Mouse (Mus musculus) limb, embryonic 10.5 days (tissue): ENCODE measurements at regions not wholly inside any gene's neighbourhood (a gene's known extent, or its start where the extent isn't known, plus 50 kb on each side); places are given as distances from the start of the nearest gene placed in this dataset.
"Not testable (repeated sequence)": the region's sequence is repeated elsewhere in the genome, so short reads cannot be mapped to it uniquely, and the experiment has no call there.

Experiments
- DNase-seq: peaks from one replicate; pipeline ENCODE4 v3.0.0-alpha.2; 2017; ENCODE audit warnings: low spot score
- H3K27ac ChIP-seq: fragments of 300-500 bp; sonication (generic); 2 replicates; pipeline ENCODE4 v1.5.1; 2016; ENCODE audit warnings: mild to moderate bottlenecking
- H3K27me3 ChIP-seq: fragments of 300-500 bp; sonication (generic); 2 replicates; pipeline ENCODE4 v1.6.1; 2016; ENCODE audit warnings: low read depth, mild to moderate bottlenecking; ENCODE audit not compliant: poor library complexity, severe bottlenecking
- H3K36me3 ChIP-seq: fragments of 300-500 bp; sonication (generic); 2 replicates; pipeline ENCODE4 v1.6.1; 2016; ENCODE audit warnings: mild to moderate bottlenecking, moderate library complexity
- H3K4me1 ChIP-seq: fragments of 300-500 bp; sonication (generic); 2 replicates; pipeline ENCODE4 v1.6.1; 2016
- H3K4me3 ChIP-seq: fragments of 300-500 bp; sonication (generic); 2 replicates; pipeline ENCODE4 v1.5.1; 2016; ENCODE audit warnings: mild to moderate bottlenecking, moderate library complexity
- H3K9me3 ChIP-seq: fragments of 300-500 bp; sonication (generic); replicated peaks from 2 replicates; pipeline ENCODE4 v1.6.1; 2016; ENCODE audit warnings: mild to moderate bottlenecking
- WGBS: fragments of 180-500 bp; shearing (Covaris S2); methylation state at CpG from one replicate; pipeline ENCODE4 v1.1.7; 2016; 5-methylcytosine and 5-hydroxymethylcytosine counted together

DNA sequence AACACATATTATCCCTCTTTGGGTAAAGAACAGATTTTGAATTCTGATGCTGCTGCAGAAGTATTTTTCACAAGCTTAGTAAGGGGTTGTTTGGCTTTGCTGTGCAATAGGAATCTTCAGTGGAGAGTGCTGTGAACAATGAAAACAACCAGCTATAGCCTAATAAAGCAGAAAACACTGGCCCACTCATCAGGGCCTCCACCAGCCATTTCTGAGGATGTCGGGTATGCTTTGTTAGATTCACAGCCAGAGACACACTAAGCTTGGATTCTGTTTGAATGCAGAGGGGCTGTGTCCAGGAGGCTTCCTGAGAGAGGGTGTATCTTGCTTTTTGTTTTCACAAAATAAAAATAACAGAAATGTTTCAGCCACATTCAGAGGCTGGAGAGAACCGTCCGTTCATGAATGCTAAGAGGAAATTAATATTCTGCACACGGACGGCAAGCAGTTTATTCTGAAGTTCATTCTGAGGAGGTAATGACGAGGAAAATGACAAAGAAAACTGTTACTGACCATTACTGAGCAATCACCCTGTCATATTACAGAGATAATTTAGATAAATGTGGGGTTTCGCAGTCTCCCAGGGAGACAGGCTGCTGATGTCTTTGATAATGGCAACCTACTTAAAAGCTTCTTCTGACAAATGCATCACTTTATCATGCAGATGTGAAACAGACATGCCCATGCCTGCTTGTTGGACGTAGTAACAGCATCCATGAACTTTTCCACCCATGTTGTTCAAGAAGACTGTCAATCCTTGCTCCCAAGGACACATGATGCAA is 198.1 kb upstream of the Myo3a start:
- no peaks in the 10 kb centered on the region for H3K4me1 ChIP-seq
- H3K4me3 ChIP-seq, result no peak overlapping the region
- no peaks in the 10 kb centered on the region for H3K27me3 ChIP-seq
- no peak overlapping the region for H3K27ac ChIP-seq
- H3K36me3 ChIP-seq, result no peaks in the 10 kb centered on the region
- 74% methylated on average over 8 of the region's 8 CpGs for WGBS
- no peaks in the 10 kb centered on the region for H3K9me3 ChIP-seq
- DNase-seq, result no peak

DNA sequence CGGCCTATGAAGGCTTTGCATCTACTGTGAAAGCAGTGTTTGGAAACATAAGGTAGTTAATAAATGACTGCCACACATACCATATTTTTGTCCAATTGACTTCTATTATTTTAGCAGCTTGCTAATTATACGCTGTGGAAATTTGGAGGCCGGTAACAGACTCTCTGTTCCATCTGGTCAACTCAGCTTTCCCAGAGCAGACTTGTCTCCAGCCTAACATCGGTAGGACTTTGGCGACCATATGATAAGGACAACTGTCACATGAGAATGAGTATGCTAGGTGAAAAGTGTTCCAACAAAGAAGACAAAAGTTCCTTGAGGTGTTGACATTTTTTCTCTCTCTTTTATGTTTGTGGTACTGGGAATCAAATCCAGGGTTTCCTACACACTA is 197.5 kb upstream of the Myo3a start:
- Histone ChIP-seq H3K4me3 (no peak overlapping the region), H3K9me3 (no peaks in the 10 kb centered on the region), H3K4me1 (no peaks in the 10 kb centered on the region), H3K27ac (no peak overlapping the region), H3K27me3 (no peaks in the 10 kb centered on the region), H3K36me3 (no peaks in the 10 kb centered on the region)
- 90% methylated on average over 5 of the region's 5 CpGs for WGBS
- no peak for DNase-seq

DNA sequence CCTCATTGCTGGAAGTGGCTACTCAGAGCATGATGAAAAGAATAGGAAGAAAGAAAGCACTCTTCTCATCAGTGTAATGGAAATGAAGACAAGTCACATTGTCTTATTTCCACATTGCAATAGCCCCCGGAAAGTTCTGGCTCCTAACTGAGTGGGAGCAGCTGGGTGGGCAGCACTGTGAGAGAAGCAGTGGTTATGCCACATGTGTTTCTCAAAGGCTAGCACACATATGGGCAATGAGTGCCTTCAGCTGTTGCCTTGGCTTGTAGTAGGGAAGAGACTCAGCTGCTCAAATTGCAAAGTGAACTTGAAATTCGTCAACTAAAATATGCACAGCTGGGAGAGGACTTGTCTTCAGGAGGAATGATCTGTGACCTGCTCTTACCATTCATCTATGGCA is 190.5 kb upstream of the Myo3a start:
- no peak overlapping the region for H3K4me3 ChIP-seq
- H3K36me3 ChIP-seq, result no peaks in the 10 kb centered on the region
- H3K4me1 ChIP-seq, result no peaks in the 10 kb centered on the region
- H3K27ac ChIP-seq, result no peak overlapping the region
- H3K9me3 ChIP-seq, result no peaks in the 10 kb centered on the region
- WGBS, result 95% methylated on average over 2 of the region's 2 CpGs
- DNase-seq, result no peak
- no peaks in the 10 kb centered on the region for H3K27me3 ChIP-seq

DNA sequence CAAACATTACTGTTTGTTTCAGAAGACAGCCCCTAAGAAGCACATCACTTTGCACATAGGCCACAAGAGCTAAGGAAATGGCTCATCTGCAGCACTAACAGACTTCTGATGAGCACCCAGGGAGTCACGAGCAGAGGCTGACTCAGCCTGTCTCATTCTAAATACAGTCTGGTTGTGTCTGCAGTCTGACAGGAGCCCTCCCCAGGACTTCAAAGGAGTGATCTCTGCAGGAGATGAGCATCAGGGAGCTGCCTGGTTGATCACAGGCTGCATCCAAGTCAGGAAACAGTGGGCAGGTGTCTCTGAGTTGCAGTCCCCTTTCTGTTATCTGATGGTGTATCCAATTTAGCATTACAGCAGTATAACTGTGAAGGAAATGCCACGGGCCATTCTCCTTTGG is 188.5 kb upstream of the Myo3a start:
- H3K9me3 ChIP-seq, result no peaks in the 10 kb centered on the region
- H3K27ac ChIP-seq, result no peak overlapping the region
- no peak for DNase-seq
- H3K4me3 ChIP-seq, result no peak overlapping the region
- H3K36me3 ChIP-seq, result no peaks in the 10 kb centered on the region
- H3K4me1 ChIP-seq, result no peaks in the 10 kb centered on the region
- WGBS, result 26% methylated on average over 2 of the region's 2 CpGs
- H3K27me3 ChIP-seq, result no peaks in the 10 kb centered on the region

GRCm38 (mm10) chr2:22043937-22044336 is 183.4 kb upstream of the Myo3a start:
- 80% methylated on average over 6 of the region's 6 CpGs for WGBS

GRCm38 (mm10) chr2:22044949-22045348 is 182.4 kb upstream of the Myo3a start:
- Histone ChIP-seq H3K4me3 (no peak overlapping the region), H3K27me3 (no peaks in the 10 kb centered on the region), H3K27ac (no peak overlapping the region), H3K36me3 (no peaks in the 10 kb centered on the region), H3K4me1 (no peaks in the 10 kb centered on the region), H3K9me3 (no peaks in the 10 kb centered on the region)
- no peak for DNase-seq
- WGBS, result 71% methylated on average over 2 of the region's 2 CpGs

More at GRCm38 (mm10) chr2:22043937-22044336, 183.4 kb upstream of the Myo3a start:
- not testable (repeated sequence) for H3K27me3 ChIP-seq, H3K27ac ChIP-seq, H3K4me3 ChIP-seq, H3K4me1 ChIP-seq, H3K9me3 ChIP-seq, H3K36me3 ChIP-seq, DNase-seq

- H3K9me3 ChIP-seq, result no peaks in the 10 kb centered on the region
Measured at GRCm38 (mm10) chr2:22047465-22047864, 179.8 kb upstream of the Myo3a start.

GRCm38 (mm10) chr2:22066535-22066934 is 160.8 kb upstream of the Myo3a start:
- H3K9me3 ChIP-seq, result no peaks in the 10 kb centered on the region
- H3K36me3 ChIP-seq, result no peaks in the 10 kb centered on the region
- H3K4me3 ChIP-seq, result no peak overlapping the region
- WGBS, result 84% methylated on average over 5 of the region's 5 CpGs
- DNase-seq, result no peak
- H3K27ac ChIP-seq, result no peak overlapping the region
- no peaks in the 10 kb centered on the region for H3K4me1 ChIP-seq
- no peaks in the 10 kb centered on the region for H3K27me3 ChIP-seq

More at GRCm38 (mm10) chr2:22047465-22047864, 179.8 kb upstream of the Myo3a start:
- WGBS, result 95% methylated on average over 3 of the region's 3 CpGs
- H3K27ac ChIP-seq, result no peak overlapping the region
- no peaks in the 10 kb centered on the region for H3K27me3 ChIP-seq
- DNase-seq, result no peak
- no peak overlapping the region for H3K4me3 ChIP-seq
- H3K36me3 ChIP-seq, result no peaks in the 10 kb centered on the region
- H3K4me1 ChIP-seq, result no peaks in the 10 kb centered on the region

- Histone ChIP-seq H3K36me3 (no peaks in the 10 kb centered on the region), H3K27me3 (no peaks in the 10 kb centered on the region), H3K27ac (no peak overlapping the region), H3K9me3 (no peaks in the 10 kb centered on the region), H3K4me3 (no peak overlapping the region), H3K4me1 (no peaks in the 10 kb centered on the region)
- DNase-seq, result no peak
- 95% methylated on average over 2 of the region's 2 CpGs for WGBS
Measured at GRCm38 (mm10) chr2:22096848-22097247, 130.5 kb upstream of the Myo3a start.

DNA sequence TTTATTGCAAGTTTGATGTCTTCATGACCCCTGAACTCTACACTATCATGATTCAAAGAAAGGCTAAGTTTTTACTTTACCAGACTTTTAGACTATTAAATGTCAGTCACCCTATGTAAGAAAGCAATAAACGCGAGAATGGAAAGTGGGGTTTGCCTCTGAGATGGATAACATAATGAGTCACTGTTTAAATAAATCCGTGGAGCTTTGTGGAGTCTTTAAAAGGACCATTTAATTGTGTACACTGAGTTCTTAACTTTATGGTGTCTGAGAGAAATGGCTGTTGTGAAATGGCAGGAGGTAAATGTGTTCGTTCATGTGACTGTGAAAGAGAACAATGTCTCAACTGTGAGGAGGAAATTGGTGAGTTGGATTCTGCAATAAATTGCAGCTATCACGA is 122.2 kb upstream of the Myo3a start:
- no peak for DNase-seq
- Histone ChIP-seq H3K4me1 (no peaks in the 10 kb centered on the region), H3K4me3 (no peak overlapping the region), H3K36me3 (no peaks in the 10 kb centered on the region), H3K9me3 (no peaks in the 10 kb centered on the region), H3K27ac (no peak overlapping the region), H3K27me3 (no peaks in the 10 kb centered on the region)
- 37% methylated on average over 5 of the region's 5 CpGs for WGBS

DNA sequence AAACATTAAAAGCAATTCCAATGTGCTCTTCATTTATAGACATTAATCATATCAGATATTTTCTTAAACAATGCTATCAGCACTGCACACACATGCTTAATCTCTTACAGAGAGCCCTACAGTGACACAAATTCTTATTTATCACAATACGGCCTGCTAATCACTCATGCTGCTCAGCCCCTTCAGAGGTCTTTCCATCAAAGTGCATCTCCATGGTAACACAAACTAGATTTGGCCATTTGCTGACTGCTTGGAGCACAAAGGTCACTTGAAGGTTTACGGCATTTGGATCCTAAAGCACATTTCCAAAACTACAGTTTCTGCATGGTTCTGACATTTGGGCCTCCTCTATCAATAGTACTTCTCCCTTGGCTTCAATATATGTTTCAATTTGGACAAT is 77.6 kb upstream of the Myo3a start:
- Histone ChIP-seq H3K4me3 (no peak overlapping the region), H3K4me1 (no peaks in the 10 kb centered on the region), H3K27me3 (no peaks in the 10 kb centered on the region), H3K27ac (no peak overlapping the region), H3K36me3 (no peaks in the 10 kb centered on the region), H3K9me3 (no peaks in the 10 kb centered on the region)
- DNase-seq, result no peak
- WGBS, result 29% methylated on average over 2 of the region's 2 CpGs

- Histone ChIP-seq H3K27me3 (no peaks in the 10 kb centered on the region), H3K4me1 (no peaks in the 10 kb centered on the region), H3K27ac (no peak overlapping the region), H3K36me3 (no peaks in the 10 kb centered on the region), H3K9me3 (no peaks in the 10 kb centered on the region), H3K4me3 (no peak overlapping the region)
- DNase-seq, result no peak
- WGBS, result 81% methylated on average over 2 of the region's 2 CpGs
Measured at GRCm38 (mm10) chr2:22156576-22156975, 70.7 kb upstream of the Myo3a start.

- Histone ChIP-seq H3K27me3 (no peaks in the 10 kb centered on the region), H3K27ac (no peak overlapping the region), H3K36me3 (no peaks in the 10 kb centered on the region), H3K9me3 (no peaks in the 10 kb centered on the region), H3K4me1 (no peaks in the 10 kb centered on the region), H3K4me3 (no peak overlapping the region)
- 93% methylated on average over 5 of the region's 5 CpGs for WGBS
- DNase-seq, result no peak
Measured at GRCm38 (mm10) chr2:22165443-22165842, 61.9 kb upstream of the Myo3a start.

DNA sequence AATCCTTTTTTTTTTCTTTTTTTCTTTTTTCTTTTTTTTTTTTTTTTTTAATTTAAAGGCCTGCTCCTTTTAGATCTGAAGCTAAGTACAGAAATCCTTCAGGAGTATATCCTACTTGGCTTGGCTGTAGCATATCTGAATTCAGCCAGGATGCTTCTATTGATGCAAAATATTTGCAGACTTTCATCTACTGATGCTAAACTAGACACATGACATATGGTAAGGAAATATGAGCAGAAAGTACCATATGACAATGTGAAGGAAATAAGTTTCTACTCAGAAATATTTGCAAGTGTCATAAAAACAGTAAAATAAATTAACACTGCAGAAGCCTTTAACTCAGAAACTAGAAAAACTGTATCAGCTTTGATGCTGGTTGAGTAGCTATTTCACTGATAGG is 61.4 kb upstream of the Myo3a start:
- Histone ChIP-seq H3K27me3 (no peaks in the 10 kb centered on the region), H3K36me3 (no peaks in the 10 kb centered on the region), H3K27ac (no peak overlapping the region), H3K4me3 (no peak overlapping the region), H3K9me3 (no peaks in the 10 kb centered on the region), H3K4me1 (no peaks in the 10 kb centered on the region)
- DNase-seq, result no peak
